19 mouse cellular contexts compared by ENCODE assay signal in genomic region chr17:75272446-75272845, GRCm38 (mm10).
A peak's percentile ranks its signal among the peaks of the same experiment; 100 is the strongest.
DNase-seq lines count a peak whose midpoint lies in the region; ATAC-seq and TF ChIP-seq lines count a peak whose summit lies in the region.
"Had no signal": no experiment of that assay in that cellular context is flagged by ENCODE, and none has a peak within 500 bp of the region (broad histone marks: within the 10 kb centered on the region; RNA-seq: fewer than 3 reads in every experiment).

No protein-coding gene starts in this region.

- DNase-seq in right cerebral cortex, adult 18-20 months, result no peak
- DNase-seq: adrenal gland, adult 8-10 months; adrenal gland, postnatal 14 days; adrenal gland, postnatal 36 days; cerebellum, adult 11-12 months; cerebellum, adult 2 months; cerebellum, adult 9-10 months; cerebellum, postnatal 10 days; cerebellum, postnatal 25 days; embryo, embryonic 11 days; forebrain, postnatal 0 days had no signal

- no peak overlapping the region for H3K9ac ChIP-seq in hindbrain, embryonic 12.5 days
- H3K9ac ChIP-seq: embryonic facial prominence, embryonic 13.5 days; embryonic facial prominence, embryonic 15.5 days; forebrain, embryonic 13.5 days; forebrain, embryonic 15.5 days; forebrain, postnatal 0 days had no signal

- no peak overlapping the region for H3K4me2 ChIP-seq in hindbrain, embryonic 12.5 days (replicated peaks)
- H3K4me2 ChIP-seq: embryonic facial prominence, embryonic 13.5 days; embryonic facial prominence, embryonic 15.5 days; forebrain, embryonic 13.5 days; forebrain, embryonic 15.5 days had no signal

- H3K4me1 ChIP-seq in embryonic fibroblast, embryonic 13.5 days (ENCODE audit: control insufficient read depth, insufficient read depth, low read length), result peaks cover 13% of the 10 kb centered on the region
- no peaks in the 10 kb centered on the region for H3K4me1 ChIP-seq in hindbrain, embryonic 12.5 days
- H3K4me1 ChIP-seq: forebrain, embryonic 13.5 days had no signal

- ATAC-seq in megakaryocyte, adult 5-6 weeks (ENCODE audit: poor library complexity, severe bottlenecking), result 0 out of 2 replicates have a peak, but pooled peaks have one; percentile 27
- no peak for ATAC-seq in hindbrain, embryonic 12.5 days (ENCODE audit: low FRiP score)
- ATAC-seq in megakaryocyte-erythroid progenitor cell, adult 5-6 weeks (replicated peaks; ENCODE audit: low FRiP score, low TSS enrichment, poor library complexity, severe bottlenecking), result no peak
- ATAC-seq: forebrain, embryonic 13.5 days; forebrain, embryonic 15.5 days; forebrain, postnatal 0 days had no signal

- no peak for TF ChIP-seq POLR2A in embryonic fibroblast, embryonic 13.5 days (IDR thresholded peaks at IDR 0.05; ENCODE audit: low read depth, low read length)

- H3K27ac ChIP-seq in embryonic fibroblast, embryonic 13.5 days (ENCODE audit: insufficient read depth, low read length), result peak overlapping the region; percentile 88
- H3K27ac ChIP-seq in hindbrain, embryonic 12.5 days, result no peak overlapping the region
- H3K27ac ChIP-seq: embryonic facial prominence, embryonic 13.5 days; embryonic facial prominence, embryonic 15.5 days; forebrain, embryonic 13.5 days; forebrain, embryonic 15.5 days had no signal

- no peak for TF ChIP-seq CTCF in embryonic fibroblast, embryonic 13.5 days (IDR thresholded peaks at IDR 0.05; ENCODE audit: borderline replicate concordance, insufficient read depth, low read length)

- no peaks in the 10 kb centered on the region for H3K36me3 ChIP-seq in hindbrain, embryonic 12.5 days
- H3K36me3 ChIP-seq: embryonic facial prominence, embryonic 15.5 days; forebrain, embryonic 15.5 days had no signal

- no peak overlapping the region for H3K4me3 ChIP-seq in embryonic fibroblast, embryonic 13.5 days (ENCODE audit: insufficient read depth, low read length)
- H3K4me3 ChIP-seq in hindbrain, embryonic 12.5 days, result no peak overlapping the region
- H3K4me3 ChIP-seq: embryonic facial prominence, embryonic 13.5 days; embryonic facial prominence, embryonic 15.5 days; forebrain, embryonic 13.5 days; forebrain, embryonic 15.5 days had no signal

- H3K27me3 ChIP-seq in hindbrain, embryonic 12.5 days, result no peaks in the 10 kb centered on the region
- H3K27me3 ChIP-seq: embryonic facial prominence, embryonic 13.5 days; embryonic facial prominence, embryonic 15.5 days; forebrain, embryonic 13.5 days; forebrain, embryonic 15.5 days had no signal

- 90% methylated on average over 3 of the region's 3 CpGs for WGBS in hindbrain, embryonic 12.5 days

- no peaks in the 10 kb centered on the region for H3K9me3 ChIP-seq in hindbrain, embryonic 12.5 days (replicated peaks)
- H3K9me3 ChIP-seq: embryonic facial prominence, embryonic 13.5 days; embryonic facial prominence, embryonic 15.5 days; forebrain, embryonic 13.5 days; forebrain, embryonic 15.5 days had no signal
